Mouse (Mus musculus) cerebellum, adult 9-10 months (tissue): Measurements from ENCODE around the gene Ankdd1b.

Experiments used
- DNase-seq: peaks from one replicate; pipeline ENCODE4 v3.0.0; 2022

The Ankdd1b gene

DNA sequence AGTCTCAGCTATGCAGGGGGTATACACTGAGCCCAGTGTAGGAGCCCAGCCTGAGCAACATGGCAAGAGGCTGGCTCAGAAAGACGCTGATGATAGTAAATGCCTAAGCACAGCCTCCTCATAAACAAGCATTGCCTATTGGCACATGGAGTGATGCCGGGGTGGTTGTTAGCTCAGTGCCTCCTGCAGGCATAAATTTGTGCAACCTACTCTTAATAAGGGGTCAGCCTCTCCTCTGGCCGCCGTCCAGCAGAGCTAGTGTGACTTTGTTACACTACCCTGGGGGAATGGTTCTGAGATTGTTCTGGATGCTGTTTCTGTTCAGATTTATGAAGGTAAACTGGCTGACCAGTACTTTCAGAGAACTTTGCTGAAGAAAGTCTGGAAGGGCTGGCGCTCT lies 69.7 kb downstream of the Ankdd1b start:
- no peak for DNase-seq

DNA sequence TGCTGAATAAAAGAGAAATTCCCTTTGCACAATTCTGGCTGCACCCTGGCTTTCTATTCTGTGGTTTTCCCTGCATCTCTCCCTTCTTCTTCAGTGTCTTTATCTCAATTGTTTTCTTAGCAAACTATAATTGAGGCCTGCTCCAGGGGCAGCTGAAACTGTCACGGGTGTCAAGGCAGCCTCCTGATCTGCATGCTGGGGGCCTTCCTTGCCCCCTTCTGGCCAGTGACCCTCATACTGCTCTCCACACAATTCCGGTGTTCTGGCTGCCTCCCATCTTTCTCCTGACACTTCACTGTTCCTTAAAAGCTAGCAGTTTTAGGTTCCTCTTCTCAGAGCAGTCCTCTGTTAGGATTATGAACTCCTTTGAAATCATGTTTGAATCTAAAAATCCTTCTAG lies 81.7 kb downstream of the Ankdd1b start:
- DNase-seq: no peak

DNA sequence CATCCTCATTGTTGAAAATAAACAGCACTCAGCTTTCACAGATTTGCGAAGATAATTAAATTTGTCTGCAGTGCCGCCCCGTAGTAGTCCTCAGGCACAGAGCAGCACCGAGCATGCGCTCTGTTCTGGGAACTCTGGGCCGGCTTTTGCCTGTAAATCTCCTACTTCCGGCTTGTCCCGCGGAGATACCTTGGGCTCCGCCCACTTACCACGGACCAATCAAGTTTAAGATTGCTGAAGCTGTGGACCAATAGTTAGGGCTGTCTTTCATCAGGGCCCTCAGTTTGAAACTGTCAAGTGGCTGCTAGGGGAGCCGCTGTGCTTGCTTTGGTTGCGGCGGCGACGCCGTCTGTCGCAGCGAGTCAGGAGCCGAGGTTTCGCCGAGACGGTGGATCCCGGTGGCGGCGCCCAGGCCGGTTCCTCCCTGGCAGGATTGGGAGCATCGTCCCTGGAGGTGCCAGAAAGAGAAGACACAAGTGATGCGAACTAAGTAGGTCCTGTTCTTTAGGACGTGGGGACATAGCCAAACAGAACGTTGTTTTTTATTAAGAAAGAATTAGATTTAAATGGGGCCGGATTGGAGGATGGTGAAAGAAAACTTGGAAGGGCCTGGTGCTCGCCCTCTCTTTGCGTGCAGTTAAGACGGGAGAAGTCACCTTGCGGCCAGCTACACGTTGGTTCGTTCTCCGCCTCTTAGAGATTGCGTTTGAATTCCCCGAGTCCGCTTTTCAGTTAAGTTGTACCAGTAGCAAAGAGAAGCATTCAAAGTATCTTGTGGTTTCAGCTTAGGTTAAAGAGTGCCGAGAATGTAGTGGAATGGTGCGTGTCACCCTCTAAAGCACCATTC lies 82.7 kb downstream of the Ankdd1b start, which contains the start of gene Poc5:
TSS of gene Poc5 (plus strand) at position 253 of the 847 bp plus-strand sequence.
- DNase-seq: peak; percentile 99

DNA sequence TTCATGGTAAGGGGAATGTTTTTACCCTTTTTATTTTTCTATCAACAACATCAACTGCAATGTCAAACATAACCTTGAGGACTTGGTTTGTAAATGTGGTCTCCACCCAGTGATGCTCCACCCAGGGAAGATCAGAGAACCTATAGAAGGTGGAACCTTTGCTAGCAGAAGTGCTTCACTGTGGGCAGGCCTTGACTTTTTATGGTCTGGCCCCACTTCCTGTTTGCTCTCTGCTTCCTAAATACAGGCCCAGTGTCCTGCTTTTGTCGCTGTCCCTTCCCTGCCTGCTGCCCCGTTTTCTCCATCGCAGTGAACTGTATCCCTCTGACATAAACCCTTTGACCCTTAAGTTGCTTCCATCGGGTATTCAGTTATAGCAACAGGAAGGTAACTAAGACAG lies 93.1 kb downstream of the Ankdd1b start:
- no peak for DNase-seq

DNA sequence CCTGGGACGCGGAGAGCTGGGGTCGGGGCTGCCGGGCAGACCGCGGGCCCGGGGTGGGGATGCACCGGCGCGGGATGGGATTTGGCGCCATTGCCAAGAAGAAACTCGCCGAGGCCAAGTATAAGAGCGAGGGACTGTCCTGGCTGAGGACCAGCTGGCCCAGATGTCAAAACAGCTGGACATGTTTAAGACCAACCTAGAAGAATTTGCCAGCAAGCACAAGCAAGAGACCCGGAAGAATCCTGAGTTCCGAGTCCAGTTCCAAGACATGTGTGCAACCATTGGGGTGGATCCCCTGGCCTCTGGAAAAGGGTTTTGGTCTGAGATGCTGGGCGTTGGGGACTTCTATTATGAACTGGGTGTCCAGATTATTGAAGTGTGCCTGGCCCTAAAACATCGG lies 94.1 kb downstream of the Ankdd1b start:
- DNase-seq: no peak

DNA sequence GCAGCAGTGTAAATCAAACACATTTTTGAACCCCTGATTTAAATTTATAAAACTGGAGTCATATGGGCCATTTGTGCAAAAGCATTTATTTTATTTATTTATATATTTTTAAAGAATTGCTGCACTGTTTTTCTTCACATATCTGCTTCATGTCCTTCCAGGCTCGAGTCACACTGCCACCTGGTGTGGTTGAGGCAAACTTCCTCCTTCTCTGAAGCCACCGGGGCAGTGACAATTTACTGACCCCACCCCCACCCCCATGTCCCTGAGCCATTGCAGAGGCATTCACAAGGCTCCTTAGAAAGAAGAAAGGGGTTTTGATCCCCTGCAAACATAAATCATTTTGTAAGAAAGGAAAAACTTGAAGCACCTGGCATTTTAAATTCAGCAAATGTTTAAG lies 95.5 kb downstream of the Ankdd1b start:
- DNase-seq: no peak
